Mouse (Mus musculus): ENCODE results near the gene Aar2.

DNA sequence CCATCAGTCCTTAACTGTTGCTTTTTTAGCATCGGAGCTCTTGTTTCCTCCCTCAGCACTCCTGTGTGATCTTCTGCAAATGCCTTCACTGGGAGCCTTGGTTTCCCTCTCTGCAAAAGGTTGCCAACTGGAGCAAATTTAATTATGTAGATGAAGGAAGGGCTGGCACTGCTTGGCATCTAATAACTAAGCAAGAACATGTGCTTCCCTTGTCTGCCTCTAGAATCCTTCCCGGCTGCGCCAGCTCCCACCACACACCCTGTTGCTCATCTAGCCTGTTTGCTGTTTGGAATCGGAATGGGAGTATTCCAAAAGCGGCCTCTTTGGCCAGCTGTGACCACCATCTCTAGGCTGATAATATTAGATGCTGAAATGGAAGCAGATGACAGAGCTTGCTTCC lies 27.8 kb upstream of the Aar2 start:
- no peak for TF ChIP-seq CTCF (IDR thresholded peaks at IDR 0.05 in 2 of 3, conservative IDR thresholded peaks at IDR 0.05 in 1 of 3; ENCODE audit: control insufficient read depth in 1 of 3, insufficient read depth in 1 of 3, low read depth in 2 of 3, low read length in 3 of 3, poor library complexity in 1 of 3, severe bottlenecking in 1 of 3)
- no peak for TF ChIP-seq POLR2A (IDR thresholded peaks at IDR 0.05; ENCODE audit: control insufficient read depth in 1 of 2, insufficient read depth in 1 of 2, low read depth in 1 of 2, low read length in 2 of 2, poor library complexity in 1 of 2)
- TF ChIP-seq NELFE (IDR thresholded peaks at IDR 0.05; ENCODE audit: low read depth, low read length): no peak
- TF ChIP-seq MAX (IDR thresholded peaks at IDR 0.05; ENCODE audit: low read length): no peak
- TF ChIP-seq USF1 (IDR thresholded peaks at IDR 0.05; ENCODE audit: low read depth, low read length): no peak
- TF ChIP-seq E2F4 (IDR thresholded peaks at IDR 0.05; ENCODE audit: borderline replicate concordance, low read depth, low read length): no peak
- TF ChIP-seq CHD1 (IDR thresholded peaks at IDR 0.05; ENCODE audit: low read depth, low read length): no peak
- TF ChIP-seq ZMIZ1 (IDR thresholded peaks at IDR 0.05; ENCODE audit: low read depth, low read length): no peak
- no peak for TF ChIP-seq ZC3H11A (IDR thresholded peaks at IDR 0.05; ENCODE audit: low read depth, low read length)
- TF ChIP-seq RCOR1 (IDR thresholded peaks at IDR 0.05; ENCODE audit: low read depth, low read length): no peak
- TF ChIP-seq TAL1 (IDR thresholded peaks at IDR 0.05; ENCODE audit: low read length): no peak
- TF ChIP-seq RAD21 (IDR thresholded peaks at IDR 0.05; ENCODE audit: low read depth, low read length): no peak
- TF ChIP-seq SIN3A (IDR thresholded peaks at IDR 0.05; ENCODE audit: low read length): no peak

Measured in MEL (cell line).